ENCODE assay signal across 9 mouse cellular contexts in the genomic region with DNA sequence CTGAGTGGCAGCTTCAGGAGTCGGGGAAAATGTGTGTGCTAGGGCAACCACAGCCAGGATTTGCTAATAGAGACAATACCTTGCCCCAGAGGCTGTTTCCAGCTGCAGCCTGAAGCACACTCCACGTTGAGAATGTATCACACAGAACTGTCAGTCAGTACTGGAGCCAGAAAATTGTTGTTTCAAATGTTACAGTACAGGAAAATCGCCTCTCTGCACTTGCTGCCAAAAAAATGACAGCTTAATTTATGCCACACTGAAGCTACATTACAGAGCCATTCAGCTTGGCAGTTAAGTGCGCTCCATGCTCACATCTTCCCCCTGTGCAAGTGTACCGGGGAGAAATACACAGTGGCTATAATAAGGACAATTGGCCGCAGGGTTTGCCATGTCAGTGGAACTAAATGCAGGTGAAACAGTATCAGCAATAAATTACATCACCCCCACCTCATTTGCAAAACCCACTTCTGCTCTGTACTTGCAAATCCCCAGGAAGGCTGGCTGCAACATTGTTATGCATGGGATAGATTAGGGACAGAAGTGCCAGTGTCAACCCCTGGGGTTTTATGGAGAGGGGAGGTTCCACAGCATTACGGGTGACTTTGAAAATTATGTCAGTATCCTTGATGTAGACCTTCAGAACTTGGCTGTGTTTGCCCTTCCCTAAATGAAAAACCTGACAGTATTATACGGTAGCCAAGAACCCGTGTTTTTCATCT.
DNase-seq lines count a peak whose midpoint lies in the region; ATAC-seq and TF ChIP-seq lines count a peak whose summit lies in the region.
"Had no signal": no experiment of that assay in that cellular context is flagged by ENCODE, and none has a peak within 500 bp of the region (broad histone marks: within the 10 kb centered on the region; RNA-seq: fewer than 3 reads in every experiment).

No protein-coding gene starts in this region.

- H3K27ac ChIP-seq in forebrain, embryonic 12.5 days = peak overlapping the region; percentile 54; the same call in 1 of the 2 replicates
- H3K27ac ChIP-seq in forebrain, embryonic 10.5 days = no peak overlapping the region
- no peak overlapping the region for H3K27ac ChIP-seq in lung, embryonic 16.5 days (ENCODE audit: low read length)
- H3K27ac ChIP-seq in forebrain, embryonic 16.5 days (ENCODE audit: low read length) = peak overlapping the region; percentile 77
- H3K27ac ChIP-seq in midbrain, postnatal 0 days (ENCODE audit: low read depth, low read length) = no peak overlapping the region
- H3K27ac ChIP-seq: embryonic facial prominence, embryonic 13.5 days had no signal

- no peak for DNase-seq in forebrain, embryonic 10.5 days (ENCODE audit: extremely low spot score, low spot score)
- DNase-seq in lung, postnatal 14 days = no peak
- peak; percentile 59 for DNase-seq in midbrain, postnatal 0 days (ENCODE audit: low spot score)
- no peak for DNase-seq in gastrocnemius, adult 18-20 months (ENCODE audit: low spot score)
- DNase-seq in cerebellum, adult 18-20 months = no peak

- no peak overlapping the region for H3K9ac ChIP-seq in forebrain, embryonic 12.5 days
- H3K9ac ChIP-seq in lung, embryonic 16.5 days (ENCODE audit: low read length) = no peak overlapping the region
- H3K9ac ChIP-seq in forebrain, embryonic 16.5 days (replicated peaks; ENCODE audit: low read depth, low read length) = no peak overlapping the region
- no peak overlapping the region for H3K9ac ChIP-seq in midbrain, postnatal 0 days (replicated peaks; ENCODE audit: low read length, poor library complexity, severe bottlenecking)
- H3K9ac ChIP-seq: embryonic facial prominence, embryonic 13.5 days had no signal

- TF ChIP-seq CTCF in midbrain, postnatal 0 days (IDR thresholded peaks at IDR 0.05) = no peak

- no peaks in the 10 kb centered on the region for H3K9me3 ChIP-seq in forebrain, embryonic 12.5 days
- no peaks in the 10 kb centered on the region for H3K9me3 ChIP-seq in forebrain, embryonic 10.5 days
- no peaks in the 10 kb centered on the region for H3K9me3 ChIP-seq in lung, embryonic 16.5 days (ENCODE audit: control insufficient read depth, low read length)
- H3K9me3 ChIP-seq in forebrain, embryonic 16.5 days (ENCODE audit: control insufficient read depth, low read length) = no peaks in the 10 kb centered on the region
- no peaks in the 10 kb centered on the region for H3K9me3 ChIP-seq in midbrain, postnatal 0 days (ENCODE audit: low read length)
- H3K9me3 ChIP-seq: embryonic facial prominence, embryonic 13.5 days had no signal

- no peak overlapping the region for H3K4me2 ChIP-seq in forebrain, embryonic 12.5 days
- H3K4me2 ChIP-seq in lung, embryonic 16.5 days (ENCODE audit: low read depth, low read length) = no peak overlapping the region
- 0 out of 2 replicates have a peak overlapping the region, but pooled peaks have one; percentile 2 for H3K4me2 ChIP-seq in forebrain, embryonic 16.5 days (ENCODE audit: low read length)
- no peak overlapping the region for H3K4me2 ChIP-seq in midbrain, postnatal 0 days (ENCODE audit: low read depth, low read length, poor library complexity, severe bottlenecking)
- H3K4me2 ChIP-seq: embryonic facial prominence, embryonic 13.5 days had no signal

- no peak overlapping the region for H3K4me3 ChIP-seq in forebrain, embryonic 12.5 days (replicated peaks)
- no peak overlapping the region for H3K4me3 ChIP-seq in forebrain, embryonic 10.5 days
- no peak overlapping the region for H3K4me3 ChIP-seq in lung, embryonic 16.5 days (ENCODE audit: low read length)
- H3K4me3 ChIP-seq in forebrain, embryonic 16.5 days (replicated peaks; ENCODE audit: low read length) = no peak overlapping the region
- no peak overlapping the region for H3K4me3 ChIP-seq in midbrain, postnatal 0 days (ENCODE audit: low read depth, low read length)
- H3K4me3 ChIP-seq: embryonic facial prominence, embryonic 13.5 days had no signal

- 0 out of 2 replicates have a peak, but pooled peaks cover 7% of the 10 kb centered on the region for H3K27me3 ChIP-seq in forebrain, embryonic 12.5 days
- 0 out of 2 replicates have a peak, but pooled peaks cover 7% of the 10 kb centered on the region for H3K27me3 ChIP-seq in forebrain, embryonic 10.5 days (ENCODE audit: poor library complexity, severe bottlenecking)
- no peaks in the 10 kb centered on the region for H3K27me3 ChIP-seq in lung, embryonic 16.5 days (ENCODE audit: control insufficient read depth, insufficient read depth, low read depth, low read length)
- H3K27me3 ChIP-seq in forebrain, embryonic 16.5 days (replicated peaks; ENCODE audit: control insufficient read depth, insufficient read depth, low read length) = no peaks in the 10 kb centered on the region
- H3K27me3 ChIP-seq in midbrain, postnatal 0 days (ENCODE audit: insufficient read depth, low read length) = no peaks in the 10 kb centered on the region

- H3K36me3 ChIP-seq in forebrain, embryonic 12.5 days (replicated peaks) = no peaks in the 10 kb centered on the region
- no peaks in the 10 kb centered on the region for H3K36me3 ChIP-seq in forebrain, embryonic 10.5 days (replicated peaks)
- H3K36me3 ChIP-seq in lung, embryonic 16.5 days (ENCODE audit: control insufficient read depth, insufficient read depth, low read length) = no peaks in the 10 kb centered on the region
- no peaks in the 10 kb centered on the region for H3K36me3 ChIP-seq in forebrain, embryonic 16.5 days (ENCODE audit: control insufficient read depth, insufficient read depth)
- H3K36me3 ChIP-seq in midbrain, postnatal 0 days (ENCODE audit: insufficient read depth, low read length) = no peaks in the 10 kb centered on the region
- H3K36me3 ChIP-seq: embryonic facial prominence, embryonic 13.5 days had no signal

- H3K4me1 ChIP-seq in forebrain, embryonic 12.5 days = peaks cover 9% of the 10 kb centered on the region
- peaks cover 19% of the 10 kb centered on the region for H3K4me1 ChIP-seq in forebrain, embryonic 10.5 days
- peaks cover 4% of the 10 kb centered on the region; the same call in 1 of the 2 replicates for H3K4me1 ChIP-seq in lung, embryonic 16.5 days (replicated peaks; ENCODE audit: control insufficient read depth, insufficient read depth, low read length)
- peaks cover 14% of the 10 kb centered on the region for H3K4me1 ChIP-seq in forebrain, embryonic 16.5 days (replicated peaks; ENCODE audit: control insufficient read depth, insufficient read depth, low read length)
- H3K4me1 ChIP-seq in midbrain, postnatal 0 days (ENCODE audit: insufficient read depth, low read length) = no peaks in the 10 kb centered on the region

- WGBS in forebrain, embryonic 12.5 days = 30% methylated on average over 9 of the region's 9 CpGs
- WGBS in forebrain, embryonic 10.5 days = 35% methylated on average over 9 of the region's 9 CpGs
- WGBS in lung, embryonic 16.5 days = 30% methylated on average over 9 of the region's 9 CpGs
- WGBS in forebrain, embryonic 16.5 days = 11% methylated on average over 9 of the region's 9 CpGs
- 19% methylated on average over 9 of the region's 9 CpGs for WGBS in midbrain, postnatal 0 days

- ATAC-seq in forebrain, embryonic 12.5 days (ENCODE audit: low FRiP score) = peak; percentile 75
- ATAC-seq in lung, embryonic 16.5 days (ENCODE audit: low read depth) = peak; percentile 84
- peak; percentile 88 for ATAC-seq in forebrain, embryonic 16.5 days
- ATAC-seq in midbrain, postnatal 0 days (ENCODE audit: low FRiP score) = peak; percentile 80

Comparison
In these comparisons a context has a peak if more than half of its experiments do, and no peak if none do; other contexts are left out.
1. H3K27ac ChIP-seq: peak in forebrain, embryonic 12.5 days (single experiment) and forebrain, embryonic 16.5 days (single experiment); none in forebrain, embryonic 10.5 days (single experiment), lung, embryonic 16.5 days (single experiment) and midbrain, postnatal 0 days (single experiment).
2. Peak in every context shown above with its lines, with median percentiles within 50 percentile points of each other: ATAC-seq.